Mouse (Mus musculus) lung, postnatal 0 days (tissue): ENCODE data around the gene Sh3glb1.
"Not testable (repeated sequence)": the region's sequence is repeated elsewhere in the genome, so short reads cannot be mapped to it uniquely, and the experiment has no call there.

Experiments
- CTCF ChIP-seq: IDR thresholded peaks from 2 replicates; pipeline ENCODE4 v1.5.1; 2016; ENCODE audit warnings: antibody characterized with exemption, mild to moderate bottlenecking
- EP300 ChIP-seq: IDR thresholded peaks from 2 replicates; pipeline ENCODE4 v1.6.1; 2016; ENCODE audit warnings: antibody characterized with exemption, mild to moderate bottlenecking, control low read depth

DNA sequence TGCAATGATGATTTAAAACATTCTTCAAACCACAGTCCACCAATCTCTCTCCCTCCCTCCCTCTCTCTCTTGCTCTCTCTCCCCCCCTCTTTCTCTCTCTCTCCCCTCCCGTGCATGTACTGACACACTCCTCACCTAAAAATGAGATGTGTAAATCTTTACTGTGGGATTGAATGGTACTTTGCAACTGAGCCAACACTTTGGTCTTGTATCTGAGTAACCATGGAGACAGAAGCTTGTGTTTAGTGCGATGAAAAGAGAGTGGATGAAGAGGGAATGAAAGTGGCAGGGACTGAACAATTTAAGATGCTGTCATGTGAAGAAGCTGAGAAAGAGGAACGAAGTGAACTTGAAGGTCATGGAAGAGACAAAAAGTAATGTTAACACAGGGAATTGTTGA is 27.6 kb upstream of the Sh3glb1 start:
- TF ChIP-seq CTCF, EP300: not testable (repeated sequence)
